Mouse (Mus musculus) heart, postnatal 0 days (tissue): ENCODE results near the gene Atp6v1a.

Experiments
- CTCF ChIP-seq: IDR thresholded peaks from 2 replicates; pipeline ENCODE4 v1.5.1; 2016; ENCODE audit warnings: antibody characterized with exemption, control low read depth, low read depth
- EP300 ChIP-seq: IDR thresholded peaks from 2 replicates; pipeline ENCODE4 v1.6.1; 2016; ENCODE audit warnings: antibody characterized with exemption, low read depth

DNA sequence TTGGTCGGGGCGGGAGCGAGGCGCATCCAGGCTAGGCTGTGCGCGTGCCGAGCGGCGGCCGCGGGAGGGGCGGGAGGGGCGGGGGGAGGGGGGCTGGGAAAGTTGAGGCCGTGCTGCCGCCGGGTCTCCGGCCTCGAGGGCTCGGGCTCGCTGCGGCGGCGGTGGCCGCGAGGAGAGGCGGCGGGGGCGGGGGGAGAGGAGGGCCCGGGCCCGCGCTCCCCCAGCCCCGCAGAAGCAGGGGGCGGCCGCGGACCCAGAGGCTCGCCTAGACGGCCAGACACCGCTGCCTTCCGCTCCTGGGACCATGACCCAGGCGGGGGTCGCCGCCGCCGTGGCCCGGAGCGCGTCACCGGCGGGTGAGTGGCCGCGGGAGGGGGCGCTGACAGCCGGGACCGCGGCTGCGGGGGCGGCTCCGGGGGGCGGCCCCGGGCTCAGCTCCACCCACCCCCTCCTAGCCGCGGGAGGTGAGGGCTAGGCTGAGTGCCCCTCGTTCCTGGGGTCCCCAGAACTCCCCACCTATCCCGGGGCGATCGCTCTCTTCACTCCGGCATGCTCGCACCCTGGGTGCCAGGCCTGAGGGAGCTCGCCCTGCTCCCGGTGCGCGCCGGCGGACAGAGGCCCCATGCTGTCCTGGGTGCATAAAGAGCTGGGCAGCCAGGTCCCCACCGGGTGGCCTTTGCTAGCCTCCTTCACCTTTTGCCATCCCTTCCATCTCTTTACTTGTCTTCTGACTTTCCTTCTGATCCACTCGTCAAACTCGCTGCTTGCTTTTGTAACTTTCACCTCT lies 33.8 kb upstream of the Atp6v1a start, which contains the start of gene Usf3:
- TF ChIP-seq EP300 (no peak), CTCF (no peak)
